Mouse (Mus musculus): ENCODE data around the gene Cldn16.

The Cldn16 gene

GRCm38 (mm10) chr16:26462835-26463234 lies at the start of gene Cldn16:
Cldn16 (plus strand) TSS chr16:26463135.
- 87% methylated on average over 7 of the region's 7 CpGs for WGBS

GRCm38 (mm10) chr16:26418616-26419015 lies 44.3 kb upstream of the Cldn16 start:
- 43% methylated on average over 3 of the region's 3 CpGs for whole genome bisulfite sequencing

GRCm38 (mm10) chr16:26422078-26422477 lies 40.9 kb upstream of the Cldn16 start:
- 76% methylated on average over 4 of the region's 4 CpGs for WGBS

GRCm38 (mm10) chr16:26430246-26430645 lies 32.7 kb upstream of the Cldn16 start:
- WGBS, result 80% methylated on average over 3 of the region's 3 CpGs

GRCm38 (mm10) chr16:26433486-26433885 lies 29.4 kb upstream of the Cldn16 start:
- WGBS, result 37% methylated on average over 2 of the region's 2 CpGs

GRCm38 (mm10) chr16:26440031-26440430 lies 22.9 kb upstream of the Cldn16 start:
- 66% methylated on average over 3 of the region's 3 CpGs for WGBS

GRCm38 (mm10) chr16:26441156-26441555 lies 21.8 kb upstream of the Cldn16 start:
- 37% methylated on average over 3 of the region's 3 CpGs for WGBS

- 39% methylated on average over 2 of the region's 2 CpGs for whole genome bisulfite sequencing
Measured at GRCm38 (mm10) chr16:26447594-26447993, 15.3 kb upstream of the Cldn16 start.

- 70% methylated on average over 3 of the region's 3 CpGs for WGBS
Measured at GRCm38 (mm10) chr16:26454163-26454562, 8.8 kb upstream of the Cldn16 start.

- WGBS, result 92% methylated on average over 2 of the region's 2 CpGs
Measured at GRCm38 (mm10) chr16:26456182-26456581, 6.8 kb upstream of the Cldn16 start.

- WGBS, result 75% methylated on average over 4 of the region's 4 CpGs
Measured at GRCm38 (mm10) chr16:26466535-26466934, 3.6 kb downstream of the Cldn16 start.

- WGBS, result 77% methylated on average over 4 of the region's 4 CpGs
Measured at GRCm38 (mm10) chr16:26471254-26471653, 8.3 kb downstream of the Cldn16 start.

- WGBS, result 20% methylated on average over 2 of the region's 2 CpGs
Measured at GRCm38 (mm10) chr16:26495721-26496120, 32.8 kb downstream of the Cldn16 start.

- WGBS, result 94% methylated on average over 3 of the region's 3 CpGs
Measured at GRCm38 (mm10) chr16:26499705-26500104, 36.8 kb downstream of the Cldn16 start.

- WGBS, result 82% methylated on average over 3 of the region's 3 CpGs
Measured at GRCm38 (mm10) chr16:26500738-26501137, 37.8 kb downstream of the Cldn16 start.

GRCm38 (mm10) chr16:26504961-26505360 lies 42.0 kb downstream of the Cldn16 start:
- WGBS, result 89% methylated on average over 4 of the region's 4 CpGs

GRCm38 (mm10) chr16:26519596-26519995 lies 56.7 kb downstream of the Cldn16 start:
- WGBS, result 41% methylated on average over 2 of the region's 2 CpGs

- WGBS, result 82% methylated on average over 5 of the region's 5 CpGs
Measured at GRCm38 (mm10) chr16:26525832-26526231, 62.9 kb downstream of the Cldn16 start.

GRCm38 (mm10) chr16:26526669-26527068 lies 63.7 kb downstream of the Cldn16 start, which contains the start of gene Tmem207:
Tmem207 (minus strand) TSS chr16:26526769.
- 87% methylated on average over 4 of the region's 4 CpGs for WGBS

- WGBS, result 55% methylated on average over 10 of the region's 10 CpGs
Measured at GRCm38 (mm10) chr16:26527931-26528666, 65.2 kb downstream of the Cldn16 start.

GRCm38 (mm10) chr16:26530451-26530850 lies 67.5 kb downstream of the Cldn16 start:
- 84% methylated on average over 1 of the region's 1 CpGs for WGBS

GRCm38 (mm10) chr16:26532287-26532686 lies 69.4 kb downstream of the Cldn16 start:
- WGBS, result 71% methylated on average over 1 of the region's 1 CpGs
